Mouse (Mus musculus): ENCODE results near the gene Hist1h2bq. TPM values are rescaled to one million over a fixed set of nuclear protein-coding genes. Genes with fewer than 3 reads are reported as not detected.

The Hist1h2bq gene
- total RNA-seq, 2 experiments from 2014 or later, result 42.6 to 56.9 TPM

Small RNA genes within 50 kb of the gene (microRNA-seq; reads per million reads assigned to microRNA genes)
- gene Gm19658 (0 reads per million in 2 experiments), gene Gm44346 (0 reads per million in 2 experiments), gene Gm44466 (0 reads per million in 2 experiments)

Other genes starting within 250 kb of the Hist1h2bq start
- not detected for gene Olfr1364, start 228.4 kb downstream of the Hist1h2bq start, total RNA-seq (2021)
- not detected for gene Olfr1362, start 196.2 kb downstream of the Hist1h2bq start, total RNA-seq (2021)
- gene Olfr11, start 167.7 kb downstream of the Hist1h2bq start, total RNA-seq (2021), result not detected
- not detected for gene Olfr1361, start 146.8 kb downstream of the Hist1h2bq start, total RNA-seq (2021)
- not detected for gene Olfr1360, start 132.8 kb downstream of the Hist1h2bq start, total RNA-seq (2021)
- gene Olfr1359, start 112.1 kb downstream of the Hist1h2bq start, total RNA-seq (2021), result not detected
- gene Hist1h2bl, start 94.1 kb downstream of the Hist1h2bq start, total RNA-seq (2021), result 10 to 100 TPM; 32.0 to 37.1 TPM
- 10 to 100 TPM; 25.2 to 27.6 TPM for gene Hist1h2ai, start 93.8 kb downstream of the Hist1h2bq start, total RNA-seq (2021)
- gene Hist1h3h, start 92.5 kb downstream of the Hist1h2bq start, total RNA-seq (2021), result 10 to 100 TPM; 51.7 to 65.0 TPM
- gene Hist1h2bm, start 88.2 kb downstream of the Hist1h2bq start, total RNA-seq (2021), result 1 to 10 TPM; 6.5 to 8.1 TPM
- 10 to 100 TPM; 17.6 to 19.5 TPM for gene Hist1h4j, start 75.1 kb downstream of the Hist1h2bq start, total RNA-seq (2021)
- gene Hist1h4k, start 59.7 kb downstream of the Hist1h2bq start, total RNA-seq (2021), result 100 to 1,000 TPM; 272 to 320 TPM
- 10 to 100 TPM; 10.9 to 18.2 TPM for gene Hist1h2ak, start 56.4 kb downstream of the Hist1h2bq start, total RNA-seq (2021)
- gene Hist1h2bn, start 56.1 kb downstream of the Hist1h2bq start, total RNA-seq (2021), result 10 to 100 TPM in 1 of 2 experiments, 1 to 10 TPM in 1; 8.6 to 12.1 TPM
- 1 to 10 TPM; 7.3 to 9.3 TPM for gene Hist1h1b, start 29.6 kb downstream of the Hist1h2bq start, total RNA-seq (2021)
- gene Hist1h3i, start 26.8 kb downstream of the Hist1h2bq start, total RNA-seq (2021), result 10 to 100 TPM; 58.3 to 73.7 TPM
- 1 to 10 TPM; 1.9 to 3.0 TPM for gene Hist1h2an, start 23.0 kb downstream of the Hist1h2bq start, total RNA-seq (2021)
- gene Hist1h2bp, start 22.7 kb downstream of the Hist1h2bq start, total RNA-seq (2021), result 10 to 100 TPM in 1 of 2 experiments, 1 to 10 TPM in 1; 5.0 to 13.2 TPM
- gene Hist1h2ao, start 268 bp upstream of the Hist1h2bq start, total RNA-seq (2021), result 10 to 100 TPM; 31.1 to 33.0 TPM
- 100 to 1,000 TPM; 199 to 299 TPM for gene Hist1h4m, start 1.5 kb upstream of the Hist1h2bq start, total RNA-seq (2021)
- 10 to 100 TPM; 21.0 to 38.5 TPM for gene Hist1h4n, start 22.0 kb upstream of the Hist1h2bq start, total RNA-seq (2021)
- gene Hist1h2ap, start 23.3 kb upstream of the Hist1h2bq start, total RNA-seq (2021), result 10 to 100 TPM; 16.2 to 31.8 TPM
- 10 to 100 TPM; 42.1 to 57.8 TPM for gene Hist1h2br, start 23.5 kb upstream of the Hist1h2bq start, total RNA-seq (2021)
- 1 to 10 TPM; 2.9 to 4.2 TPM for gene Zfp184, start 134.9 kb upstream of the Hist1h2bq start, total RNA-seq (2021)
- gene Pom121l2, start 171.0 kb upstream of the Hist1h2bq start, total RNA-seq (2021), result not detected
- under 1 TPM; 0.42 to 0.57 TPM for gene Prss16, start 199.5 kb upstream of the Hist1h2bq start, total RNA-seq (2021)
- gene Hist1h2ah, start 225.4 kb upstream of the Hist1h2bq start, total RNA-seq (2021), result 10 to 100 TPM; 22.3 to 38.6 TPM
- gene Hist1h2bk, start 225.7 kb upstream of the Hist1h2bq start, total RNA-seq (2021), result 10 to 100 TPM; 15.7 to 30.9 TPM
- gene Hist1h4i, start 231.2 kb upstream of the Hist1h2bq start, total RNA-seq (2021), result 10 to 100 TPM; 64.2 to 71.4 TPM
- gene Hist1h2ag, start 232.7 kb upstream of the Hist1h2bq start, total RNA-seq (2021), result 10 to 100 TPM in 1 of 2 experiments, 1 to 10 TPM in 1; 7.1 to 18.2 TPM
- gene Hist1h2bj, start 233.0 kb upstream of the Hist1h2bq start, total RNA-seq (2021), result 10 to 100 TPM; 15.1 to 18.5 TPM